Mouse (Mus musculus) right cerebral cortex, adult 2 months (tissue): Measurements from ENCODE around the gene Crim1.

ENCODE experiments used
- DNase-seq, 2 experiments: peaks; one replicate each; pipeline ENCODE4 v3.0.0; 2021 to 2022; ENCODE audit warnings: low spot score in 2 of 2

Crim1 gene

DNA sequence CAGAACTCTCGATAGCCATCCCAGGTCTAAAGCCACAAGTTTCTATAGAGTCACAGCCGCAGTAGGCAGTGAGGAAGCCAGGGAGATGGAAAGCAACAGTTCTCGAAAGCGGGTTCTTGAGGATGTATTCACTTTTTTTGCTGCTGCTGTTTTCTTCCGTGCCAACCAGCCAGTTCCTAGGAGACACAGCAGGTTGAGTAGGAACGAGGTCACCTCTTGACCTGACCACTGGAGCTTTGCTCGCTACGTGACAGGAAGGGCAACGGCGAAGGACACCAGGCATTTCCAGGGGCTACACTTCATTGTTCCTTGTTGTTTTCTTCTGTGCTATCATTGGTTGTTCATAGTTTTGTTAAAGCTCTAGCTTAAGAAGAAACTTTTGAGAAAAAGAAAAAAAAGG, 174.7 kb downstream of the Crim1 start:
- no peak for DNase-seq

DNA sequence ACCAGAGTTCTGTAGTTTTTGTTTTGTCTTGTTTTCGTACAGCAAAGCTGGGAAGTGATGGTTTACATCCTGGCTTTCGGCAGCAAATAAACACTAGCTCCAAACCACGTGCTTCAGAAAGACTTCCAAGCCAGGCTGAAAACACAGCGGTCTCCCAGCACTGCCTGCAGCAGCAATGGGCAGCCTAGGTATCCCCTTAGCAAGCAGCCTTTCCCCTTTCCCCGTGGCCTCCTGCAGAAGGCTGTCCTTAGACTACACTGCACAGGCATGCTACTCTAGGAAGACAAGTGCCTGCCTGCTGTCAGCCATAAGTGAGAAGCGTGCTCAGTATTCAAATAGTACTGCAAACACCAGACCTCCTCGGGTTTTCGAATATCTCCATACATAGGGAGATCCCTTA, 176.5 kb downstream of the Crim1 start:
- no peak for DNase-seq

DNA sequence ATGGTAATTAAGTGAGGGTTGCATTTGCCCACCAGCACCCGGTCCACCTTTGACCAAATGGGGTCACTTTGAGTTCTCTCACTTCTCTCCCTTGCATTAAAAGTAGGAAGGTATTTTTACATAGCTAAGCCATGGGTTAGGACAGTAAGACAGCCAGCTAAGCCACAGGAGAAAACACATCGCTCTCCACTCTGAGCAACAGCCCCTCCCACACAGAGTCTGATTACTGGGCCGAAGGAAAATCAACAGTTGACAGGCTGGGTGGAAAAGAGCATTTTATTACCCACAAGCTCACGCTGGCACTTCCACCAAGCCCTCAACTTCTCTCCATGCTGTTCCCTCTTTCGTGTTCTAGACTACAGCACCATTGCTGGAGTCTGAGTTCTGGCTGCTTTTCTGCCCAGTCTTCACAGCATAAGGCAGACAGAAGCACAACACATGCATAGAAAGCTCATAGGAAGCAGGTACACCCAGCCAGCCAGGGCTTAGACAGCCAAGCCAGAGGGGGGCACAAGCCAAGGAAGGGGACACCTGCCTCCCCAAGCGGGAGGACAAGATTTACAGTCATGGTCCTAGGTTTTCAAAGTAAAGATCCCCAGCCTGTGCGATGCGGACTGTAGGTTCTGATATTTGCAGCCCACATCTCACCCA, 179.2 kb downstream of the Crim1 start:
- DNase-seq: no peak

- no peak for DNase-seq
These were observed 179.7 kb downstream of the Crim1 start for GRCm38 (mm10) chr17:78379730-78380245.

GRCm38 (mm10) chr17:78382321-78382720, 182.3 kb downstream of the Crim1 start:
- no peak for DNase-seq

DNA sequence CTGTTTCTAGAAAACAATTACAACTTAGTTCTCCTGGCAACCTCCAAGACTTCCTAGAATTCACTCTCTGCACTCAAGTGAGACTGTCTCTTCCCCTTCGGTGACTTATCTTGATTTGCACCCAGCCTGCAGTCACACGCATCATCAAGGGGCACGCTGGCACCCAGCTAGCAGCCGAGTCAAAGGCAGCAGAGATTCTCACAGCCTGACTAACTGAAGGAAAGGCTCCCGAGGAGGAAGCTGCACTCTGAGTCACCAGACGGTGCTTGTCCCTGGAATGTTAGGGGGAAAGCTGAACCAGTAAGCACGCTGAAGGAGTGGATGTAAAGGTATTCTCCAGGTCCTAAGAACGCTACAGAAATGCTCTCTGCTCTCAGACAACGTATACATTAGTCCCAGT, 187.6 kb downstream of the Crim1 start:
- DNase-seq: no peak

- no peak for DNase-seq
These were observed 188.2 kb downstream of the Crim1 start for GRCm38 (mm10) chr17:78388101-78388847.

- no peak for DNase-seq
These were observed 189.5 kb downstream of the Crim1 start for GRCm38 (mm10) chr17:78389573-78389972.

- no peak for DNase-seq
These were observed 192.5 kb downstream of the Crim1 start for GRCm38 (mm10) chr17:78392401-78393087.

- peak; percentile 75 to 77 for DNase-seq
These were observed 200.2 kb downstream of the Crim1 start for GRCm38 (mm10) chr17:78400130-78400840.

GRCm38 (mm10) chr17:78401311-78401710, 201.3 kb downstream of the Crim1 start:
- DNase-seq: no peak

GRCm38 (mm10) chr17:78401713-78402112, 201.7 kb downstream of the Crim1 start:
- DNase-seq: no peak

DNA sequence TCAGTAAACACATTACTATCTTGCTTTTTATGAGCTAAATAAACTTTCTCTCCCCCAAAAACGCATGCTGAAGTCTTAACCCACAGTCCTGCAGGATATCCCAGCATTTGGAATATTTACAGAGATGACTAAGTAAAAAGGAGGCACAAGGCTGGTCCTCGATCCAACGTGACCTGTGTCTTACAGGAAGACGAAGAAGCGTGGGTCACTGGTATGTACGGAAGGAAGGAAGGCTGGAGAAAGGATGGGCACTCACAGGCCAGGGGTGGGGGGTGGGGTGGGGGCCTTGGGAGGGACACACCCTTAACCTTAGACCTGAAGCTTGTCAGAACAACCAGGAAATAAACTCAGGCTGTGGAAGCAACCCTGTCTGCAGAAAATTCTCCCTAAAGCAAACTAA, 202.1 kb downstream of the Crim1 start:
- DNase-seq: no peak

DNA sequence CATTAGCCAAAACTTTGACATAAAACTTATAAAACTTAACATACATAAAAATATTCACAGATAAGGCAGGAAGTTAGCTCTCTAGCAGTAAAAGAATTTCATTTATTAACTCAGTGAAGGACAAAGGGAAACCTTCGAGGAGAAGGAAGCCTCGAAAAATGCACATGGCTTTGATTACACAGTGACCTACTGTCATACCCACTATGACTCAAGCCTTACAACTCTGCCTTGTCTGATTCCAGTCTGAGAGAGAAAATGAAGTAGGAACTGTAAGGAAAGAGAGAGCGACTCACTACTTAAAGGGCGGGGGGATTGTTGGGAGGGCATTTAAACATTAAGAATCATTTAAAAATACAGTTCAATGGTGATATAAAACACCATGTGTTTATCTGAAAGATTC, 203.2 kb downstream of the Crim1 start:
- DNase-seq: no peak

- no peak for DNase-seq
These were observed 203.8 kb downstream of the Crim1 start for GRCm38 (mm10) chr17:78403804-78404203.

DNA sequence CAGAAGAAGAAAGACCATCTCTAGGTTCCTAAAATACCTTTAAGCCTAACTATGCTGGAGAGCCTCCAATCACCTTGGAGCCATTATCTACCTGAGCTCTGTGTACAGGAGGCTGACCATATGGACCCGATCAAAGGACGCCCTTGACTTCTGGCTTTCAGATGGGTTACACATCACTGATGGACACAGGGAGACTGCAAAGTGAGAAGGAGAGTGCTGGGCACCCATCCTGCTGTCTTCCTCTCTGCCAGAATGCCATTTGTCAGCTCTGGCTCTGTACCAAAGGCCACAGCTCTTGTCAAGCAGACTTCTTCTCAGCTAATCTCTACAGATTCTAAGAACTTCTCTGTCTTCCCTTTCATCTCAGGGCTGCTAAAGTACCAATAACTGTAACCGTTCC, 205.3 kb downstream of the Crim1 start:
- DNase-seq: no peak

GRCm38 (mm10) chr17:78406854-78407253, 206.8 kb downstream of the Crim1 start:
- no peak for DNase-seq

- DNase-seq: no peak
These were observed 207.5 kb downstream of the Crim1 start for GRCm38 (mm10) chr17:78407581-78407980.

DNA sequence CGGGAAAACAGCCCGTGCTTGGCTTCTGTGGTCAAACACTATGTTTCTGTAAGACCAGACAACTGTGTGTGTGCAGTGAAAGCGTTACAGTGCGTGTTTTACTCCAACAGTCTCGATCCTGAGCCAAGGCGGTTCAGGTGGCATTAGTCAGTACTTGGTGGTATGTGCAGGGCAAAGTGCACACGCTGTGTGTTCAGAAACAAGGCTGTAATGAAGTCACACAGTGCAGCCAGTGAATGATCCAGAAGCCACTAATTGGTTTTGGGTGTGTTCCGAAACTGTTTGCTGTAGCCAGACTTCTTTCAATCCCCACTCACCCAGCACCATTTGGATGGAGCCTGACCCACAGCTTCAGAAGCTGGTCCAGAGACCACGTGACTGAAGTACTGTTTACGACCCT, 208.3 kb downstream of the Crim1 start:
- no peak for DNase-seq

GRCm38 (mm10) chr17:78409900-78410299, 209.9 kb downstream of the Crim1 start:
- no peak for DNase-seq

- DNase-seq: no peak
These were observed 215.2 kb downstream of the Crim1 start for GRCm38 (mm10) chr17:78415255-78415654.
